Mouse (Mus musculus) gastrocnemius, adult 8-10 months (tissue): ENCODE results near the gene Gsc2. TPM values are rescaled to one million over a fixed set of nuclear protein-coding genes. Genes with fewer than 3 reads are reported as not detected.

Source experiments
- DNase-seq, 2 experiments: peaks; one replicate each; pipeline ENCODE4 v3.0.0; 2022; ENCODE audit warnings: low spot score in 2 of 2
- total RNA-seq, 4 experiments: library from RNA; stranded (reverse); gene quantifications; 2 replicates each; pipeline ENCODE4 v1.2.4; 2022

Gsc2 gene
- total RNA-seq, 4 experiments from 2014 or later, result not detected

DNA sequence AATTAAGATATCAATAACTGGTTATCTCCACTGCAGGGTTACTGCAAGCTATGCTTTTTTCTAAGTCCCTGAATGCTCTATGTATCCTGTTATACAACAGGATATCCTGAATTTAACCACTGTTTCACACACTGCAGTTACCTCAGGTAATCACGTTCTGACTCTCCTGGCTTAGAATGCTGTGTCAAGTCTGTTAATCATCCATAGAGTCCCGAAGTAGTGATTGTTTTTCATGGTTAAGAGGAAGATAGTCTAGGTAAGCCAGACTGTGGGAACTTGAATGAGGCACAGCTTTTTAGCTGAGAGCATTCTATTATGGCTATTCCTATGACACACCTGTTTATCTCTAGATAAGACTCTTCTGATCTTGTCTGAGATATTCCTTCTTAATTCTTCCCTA lies 49.6 kb downstream of the Gsc2 start:
- DNase-seq, result no peak

Other genes with a start within 250 kb of the Gsc2 start
- 10 to 100 TPM; 11.7 to 16.7 (median 14.4) TPM for gene Med15, start 182.2 kb downstream of the Gsc2 start, total RNA-seq
- 10 to 100 TPM; 20.1 to 30.6 (median 25.4) TPM for gene Klhl22, start 155.4 kb downstream of the Gsc2 start, total RNA-seq
- gene Scarf2, start 117.8 kb downstream of the Gsc2 start, total RNA-seq, result 1 to 10 TPM; 1.1 to 3.3 (median 2.4) TPM
- not detected for gene B830017H08Rik, start 81.9 kb downstream of the Gsc2 start, total RNA-seq
- gene Car15, start 76.7 kb downstream of the Gsc2 start, total RNA-seq, result 1 to 10 TPM in 2 of 4 experiments, under 1 TPM in 2; 0.46 to 1.1 (median 0.81) TPM
- gene Gm20518, start 23.4 kb downstream of the Gsc2 start, total RNA-seq, result under 1 TPM; 0.10 to 0.13 (median 0.12) TPM
- under 1 TPM in 1 of 4 experiments, not detected in 3; 0.07 TPM for gene Tssk1, start 20.8 kb downstream of the Gsc2 start, total RNA-seq
- gene Dgcr2, start 16.5 kb downstream of the Gsc2 start, total RNA-seq, result 10 to 100 TPM; 19.1 to 22.8 (median 20.5) TPM
- not detected for gene Tssk2, start 16.4 kb downstream of the Gsc2 start, total RNA-seq
- 1 to 10 TPM; 6.0 to 6.6 (median 6.2) TPM for gene Ess2, start 3.7 kb downstream of the Gsc2 start, total RNA-seq
- 1 to 10 TPM; 1.1 to 6.7 (median 3.7) TPM for gene Slc25a1, start 13.2 kb upstream of the Gsc2 start, total RNA-seq
- not detected for gene Vpreb2, start 65.4 kb upstream of the Gsc2 start, total RNA-seq
- 10 to 100 TPM; 48.2 to 56.8 (median 51.2) TPM for gene Dgcr6, start 137.8 kb upstream of the Gsc2 start, total RNA-seq
- 10 to 100 TPM in 2 of 4 experiments, 1 to 10 TPM in 2; 7.8 to 16.8 (median 9.7) TPM for gene Prodh, start 175.1 kb upstream of the Gsc2 start, total RNA-seq
- gene Rtn4r, start 212.6 kb upstream of the Gsc2 start, total RNA-seq, result under 1 TPM in 1 of 4 experiments, not detected in 3; 0.15 TPM